In genomic region chr2:167781496-167781895, GRCm38 (mm10) we compare ENCODE assay signal across 9 mouse cellular contexts.
DNase-seq lines count a peak whose midpoint lies in the region; ATAC-seq and TF ChIP-seq lines count a peak whose summit lies in the region.
"Had no signal": no experiment of that assay in that cellular context is flagged by ENCODE, and none has a peak within 500 bp of the region (broad histone marks: within the 10 kb centered on the region; RNA-seq: fewer than 3 reads in every experiment).

No protein-coding gene starts in this region.

- no peak for ATAC-seq in kidney, embryonic 16.5 days (ENCODE audit: low FRiP score, low TSS enrichment)
- ATAC-seq in embryonic facial prominence, embryonic 14.5 days (ENCODE audit: low read depth): peak; percentile 10; the same call in 1 of the 2 replicates
- ATAC-seq in lung, postnatal 0 days: peak; percentile 61
- ATAC-seq in activated CD4-positive, CD25-positive, alpha-beta regulatory T cell, adult 4 months: no peak

- no peaks in the 10 kb centered on the region for H3K36me3 ChIP-seq in kidney, embryonic 16.5 days (ENCODE audit: insufficient read depth, low read length)
- no peaks in the 10 kb centered on the region for H3K36me3 ChIP-seq in embryonic facial prominence, embryonic 14.5 days (ENCODE audit: control insufficient read depth, insufficient read depth, low read length)
- H3K36me3 ChIP-seq in lung, postnatal 0 days (ENCODE audit: insufficient read depth, low read length): no peaks in the 10 kb centered on the region

- WGBS in kidney, embryonic 16.5 days: 35% methylated on average over 13 of the region's 13 CpGs
- 60% methylated on average over 12 of the region's 13 CpGs for WGBS in embryonic facial prominence, embryonic 14.5 days
- WGBS in lung, postnatal 0 days: 18% methylated on average over 13 of the region's 13 CpGs

- H3K4me3 ChIP-seq in kidney, embryonic 16.5 days (ENCODE audit: low read length): no peak overlapping the region
- no peak overlapping the region for H3K4me3 ChIP-seq in embryonic facial prominence, embryonic 14.5 days (ENCODE audit: low read depth, low read length)
- H3K4me3 ChIP-seq in lung, postnatal 0 days (ENCODE audit: low read depth, low read length): no peak overlapping the region

- no peak overlapping the region for H3K4me2 ChIP-seq in kidney, embryonic 16.5 days (replicated peaks; ENCODE audit: low read depth, low read length)
- no peak overlapping the region for H3K4me2 ChIP-seq in embryonic facial prominence, embryonic 14.5 days (ENCODE audit: low read depth, low read length)
- H3K4me2 ChIP-seq in lung, postnatal 0 days (replicated peaks; ENCODE audit: low read depth, low read length): no peak overlapping the region

- DNase-seq in kidney, adult 11 months: peak; percentile 79
- DNase-seq in embryonic facial prominence, embryonic 14.5 days (ENCODE audit: low spot score): peak; percentile 67
- DNase-seq in heart, postnatal 25 days (ENCODE audit: low spot score): peak; percentile 61
- DNase-seq in lung, postnatal 0 days (ENCODE audit: low spot score): peak; percentile 95
- no peak for DNase-seq in right cerebral cortex, adult 18-20 months
- no peak for DNase-seq in cerebellum, adult 11 months
- DNase-seq: thymus, postnatal 4 days had no signal

- H3K9me3 ChIP-seq in kidney, embryonic 16.5 days (ENCODE audit: low read length): no peaks in the 10 kb centered on the region
- H3K9me3 ChIP-seq in embryonic facial prominence, embryonic 14.5 days (ENCODE audit: control insufficient read depth, low read length): no peaks in the 10 kb centered on the region
- H3K9me3 ChIP-seq in lung, postnatal 0 days (ENCODE audit: low read length): no peaks in the 10 kb centered on the region

- peak; percentile 65 for TF ChIP-seq EP300 in lung, postnatal 0 days (IDR thresholded peaks at IDR 0.05)

- intact Hi-C loops in heart, postnatal 25 days (cut with DNase I): loop anchor here (5.0 kb wide), 1 partner anchor 51 kb away; no protein-coding TSS in a partner anchor

- TF ChIP-seq CTCF in lung, postnatal 0 days (IDR thresholded peaks at IDR 0.05): no peak; the same call in 1 of the 2 replicates

- H3K4me1 ChIP-seq in kidney, embryonic 16.5 days (ENCODE audit: insufficient read depth, low read length): peaks cover 41% of the 10 kb centered on the region
- H3K4me1 ChIP-seq in embryonic facial prominence, embryonic 14.5 days (ENCODE audit: control insufficient read depth, insufficient read depth, low read length): peaks cover 38% of the 10 kb centered on the region
- H3K4me1 ChIP-seq in lung, postnatal 0 days (ENCODE audit: insufficient read depth, low read depth, low read length): peaks cover 37% of the 10 kb centered on the region

- no peak overlapping the region for H3K9ac ChIP-seq in kidney, embryonic 16.5 days (replicated peaks; ENCODE audit: low read length)
- no peak overlapping the region for H3K9ac ChIP-seq in embryonic facial prominence, embryonic 14.5 days (ENCODE audit: low read depth, low read length)
- H3K9ac ChIP-seq in lung, postnatal 0 days (replicated peaks; ENCODE audit: low read depth): no peak overlapping the region

- H3K27ac ChIP-seq in kidney, embryonic 16.5 days (ENCODE audit: low read length): no peak overlapping the region
- H3K27ac ChIP-seq in embryonic facial prominence, embryonic 14.5 days (replicated peaks; ENCODE audit: low read depth, low read length): peak overlapping the region; percentile 56; the same call in 1 of the 2 replicates
- H3K27ac ChIP-seq in lung, postnatal 0 days (ENCODE audit: low read length): peak overlapping the region; percentile 85

- no peaks in the 10 kb centered on the region for H3K27me3 ChIP-seq in kidney, embryonic 16.5 days (ENCODE audit: insufficient read depth, low read length)
- no peaks in the 10 kb centered on the region for H3K27me3 ChIP-seq in embryonic facial prominence, embryonic 14.5 days (replicated peaks; ENCODE audit: control insufficient read depth, insufficient read depth, low read length)
- H3K27me3 ChIP-seq in lung, postnatal 0 days (replicated peaks; ENCODE audit: insufficient read depth, low read length): no peaks in the 10 kb centered on the region

Comparison
In these comparisons a context has a peak if more than half of its experiments do, and no peak if none do; other contexts are left out.
1. DNase-seq: peak in kidney, adult 11 months (single experiment), embryonic facial prominence, embryonic 14.5 days (single experiment), heart, postnatal 25 days (single experiment) and lung, postnatal 0 days (single experiment); none in right cerebral cortex, adult 18-20 months (single experiment) and cerebellum, adult 11 months (single experiment).
2. ATAC-seq: peak in embryonic facial prominence, embryonic 14.5 days (single experiment) and lung, postnatal 0 days (single experiment); none in kidney, embryonic 16.5 days (single experiment) and activated CD4-positive, CD25-positive, alpha-beta regulatory T cell, adult 4 months (single experiment).